Mouse (Mus musculus) lung, postnatal 0 days (tissue): ENCODE measurements at regions not wholly inside any gene's neighbourhood (a gene's known extent, or its start where the extent isn't known, plus 50 kb on each side); places are given as distances from the start of the nearest gene placed in this dataset.

ENCODE experiments used
- ATAC-seq: fragments of 200-750 bp; cut with Nextera tagmentation; 2 replicates; pipeline ENCODE4 v1.8.0; 2017; ENCODE audit warnings: moderate library complexity
- DNase-seq: peaks from one replicate; pipeline ENCODE4 v3.0.0-alpha.2; 2016; ENCODE audit warnings: low spot score
- H3K27ac ChIP-seq: fragments of 300-500 bp; sonication (generic); 2 replicates; pipeline ENCODE4 v1.5.1; 2014; ENCODE audit warnings: antibody characterized with exemption, mild to moderate bottlenecking, low read length, mixed read lengths
- H3K27me3 ChIP-seq: fragments of 300-500 bp; sonication (generic); replicated peaks from 2 replicates; pipeline ENCODE4 v1.6.1; 2014; ENCODE audit warnings: low read length, mixed read lengths; ENCODE audit not compliant: insufficient read depth
- H3K36me3 ChIP-seq: fragments of 300-500 bp; sonication (generic); 2 replicates; pipeline ENCODE4 v1.6.1; 2014; ENCODE audit warnings: low read length, mixed read lengths; ENCODE audit not compliant: insufficient read depth
- H3K4me1 ChIP-seq: fragments of 300-500 bp; sonication (generic); 2 replicates; pipeline ENCODE4 v1.6.1; 2014; ENCODE audit warnings: antibody characterized with exemption, low read depth, low read length, mixed read lengths; ENCODE audit not compliant: insufficient read depth
- H3K4me2 ChIP-seq: fragments of 300-500 bp; sonication (generic); replicated peaks from 2 replicates; pipeline ENCODE4 v1.6.1; 2014; ENCODE audit warnings: low read depth, mild to moderate bottlenecking, low read length, moderate library complexity, mixed read lengths
- H3K4me3 ChIP-seq: fragments of 300-500 bp; sonication (generic); 2 replicates; pipeline ENCODE4 v1.5.1; 2014; ENCODE audit warnings: low read depth, low read length
- H3K9ac ChIP-seq: fragments of 300-500 bp; sonication (generic); replicated peaks from 2 replicates; pipeline ENCODE4 v1.6.1; 2014; ENCODE audit warnings: low read depth, mild to moderate bottlenecking
- H3K9me3 ChIP-seq: fragments of 300-500 bp; sonication (generic); 2 replicates; pipeline ENCODE4 v1.6.1; 2016; ENCODE audit warnings: low read length, mixed read lengths
- CTCF ChIP-seq: IDR thresholded peaks from 2 replicates; pipeline ENCODE4 v1.5.1; 2016; ENCODE audit warnings: antibody characterized with exemption, mild to moderate bottlenecking
- EP300 ChIP-seq: IDR thresholded peaks from 2 replicates; pipeline ENCODE4 v1.6.1; 2016; ENCODE audit warnings: antibody characterized with exemption, mild to moderate bottlenecking, control low read depth
- WGBS: fragments of 180-500 bp; shearing (Covaris S2); extraction: QIAGEN DNeasy Blood & Tissue Kit; methylation state at CpG from one replicate; pipeline ENCODE4 v1.1.7; 2014; 5-methylcytosine and 5-hydroxymethylcytosine counted together

- Histone ChIP-seq H3K27me3 (no peaks in the 10 kb centered on the region), H3K4me2 (no peak overlapping the region), H3K36me3 (no peaks in the 10 kb centered on the region), H3K9ac (no peak overlapping the region), H3K4me3 (no peak overlapping the region), H3K4me1 (no peaks in the 10 kb centered on the region), H3K9me3 (no peaks in the 10 kb centered on the region), H3K27ac (no peak overlapping the region)
- ATAC-seq (no peak), DNase-seq (no peak)
- TF ChIP-seq CTCF (no peak), EP300 (no peak)
- 62% methylated on average over 8 of the region's 8 CpGs for WGBS
Observed at GRCm38 (mm10) chr12:17622509-17623005, 68.1 kb upstream of the Hpcal1 start.

- Histone ChIP-seq H3K4me2 (no peak overlapping the region), H3K27ac (no peak overlapping the region), H3K27me3 (no peaks in the 10 kb centered on the region), H3K9me3 (no peaks in the 10 kb centered on the region), H3K4me3 (no peak overlapping the region), H3K9ac (no peak overlapping the region), H3K4me1 (no peaks in the 10 kb centered on the region), H3K36me3 (no peaks in the 10 kb centered on the region)
- 33% methylated on average over 3 of the region's 3 CpGs for WGBS
- no peak for DNase-seq
- TF ChIP-seq CTCF (no peak), EP300 (no peak)
- ATAC-seq: no peak
Observed at GRCm38 (mm10) chr12:17626043-17626442, 64.6 kb upstream of the Hpcal1 start.

GRCm38 (mm10) chr12:17631161-17631560, 59.5 kb upstream of the Hpcal1 start:
- H3K36me3 ChIP-seq: no peaks in the 10 kb centered on the region
- H3K27me3 ChIP-seq: no peaks in the 10 kb centered on the region
- TF ChIP-seq CTCF: no peak
- no peak for TF ChIP-seq EP300
- DNase-seq (no peak), ATAC-seq (no peak)
- H3K9ac ChIP-seq: no peak overlapping the region
- H3K4me3 ChIP-seq: no peak overlapping the region
- no peaks in the 10 kb centered on the region for H3K9me3 ChIP-seq
- no peaks in the 10 kb centered on the region for H3K4me1 ChIP-seq
- H3K27ac ChIP-seq: no peak overlapping the region
- 80% methylated on average over 2 of the region's 2 CpGs for WGBS
- no peak overlapping the region for H3K4me2 ChIP-seq

- WGBS: 63% methylated on average over 8 of the region's 8 CpGs
- TF ChIP-seq CTCF: no peak
- no peak for TF ChIP-seq EP300
- H3K9ac ChIP-seq: no peak overlapping the region
- H3K27me3 ChIP-seq: no peaks in the 10 kb centered on the region
- H3K27ac ChIP-seq: no peak overlapping the region
- H3K36me3 ChIP-seq: no peaks in the 10 kb centered on the region
- no peak overlapping the region for H3K4me2 ChIP-seq
- DNase-seq (no peak), ATAC-seq (no peak; the same call in 1 of the 2 replicates)
- no peaks in the 10 kb centered on the region for H3K4me1 ChIP-seq
- H3K4me3 ChIP-seq: no peak overlapping the region
- H3K9me3 ChIP-seq: no peaks in the 10 kb centered on the region
Observed at GRCm38 (mm10) chr12:17636146-17636545, 54.5 kb upstream of the Hpcal1 start.

- TF ChIP-seq CTCF: no peak
- TF ChIP-seq EP300: no peak
- Histone ChIP-seq H3K27ac (no peak overlapping the region), H3K4me2 (no peak overlapping the region), H3K9ac (no peak overlapping the region), H3K27me3 (no peaks in the 10 kb centered on the region), H3K4me1 (no peaks in the 10 kb centered on the region), H3K36me3 (no peaks in the 10 kb centered on the region), H3K9me3 (no peaks in the 10 kb centered on the region), H3K4me3 (no peak overlapping the region)
- WGBS: 50% methylated on average over 6 of the region's 6 CpGs
- DNase-seq (peak; percentile 43), ATAC-seq (peak; percentile 48)
Observed at GRCm38 (mm10) chr12:17636590-17636989, 54.1 kb upstream of the Hpcal1 start.
